Mouse (Mus musculus): ENCODE measurements around the gene Lgals4.

- TF ChIP-seq CTCF (IDR thresholded peaks at IDR 0.05; ENCODE audit: low read depth) (no peak), EP300 (IDR thresholded peaks at IDR 0.05; ENCODE audit: low read depth) (no peak)
Measured at GRCm38 (mm10) chr7:28836936-28837335, 3.3 kb downstream of the Lgals4 start.
